Mouse (Mus musculus): ENCODE results near the gene Pros1.

Gene Pros1

DNA sequence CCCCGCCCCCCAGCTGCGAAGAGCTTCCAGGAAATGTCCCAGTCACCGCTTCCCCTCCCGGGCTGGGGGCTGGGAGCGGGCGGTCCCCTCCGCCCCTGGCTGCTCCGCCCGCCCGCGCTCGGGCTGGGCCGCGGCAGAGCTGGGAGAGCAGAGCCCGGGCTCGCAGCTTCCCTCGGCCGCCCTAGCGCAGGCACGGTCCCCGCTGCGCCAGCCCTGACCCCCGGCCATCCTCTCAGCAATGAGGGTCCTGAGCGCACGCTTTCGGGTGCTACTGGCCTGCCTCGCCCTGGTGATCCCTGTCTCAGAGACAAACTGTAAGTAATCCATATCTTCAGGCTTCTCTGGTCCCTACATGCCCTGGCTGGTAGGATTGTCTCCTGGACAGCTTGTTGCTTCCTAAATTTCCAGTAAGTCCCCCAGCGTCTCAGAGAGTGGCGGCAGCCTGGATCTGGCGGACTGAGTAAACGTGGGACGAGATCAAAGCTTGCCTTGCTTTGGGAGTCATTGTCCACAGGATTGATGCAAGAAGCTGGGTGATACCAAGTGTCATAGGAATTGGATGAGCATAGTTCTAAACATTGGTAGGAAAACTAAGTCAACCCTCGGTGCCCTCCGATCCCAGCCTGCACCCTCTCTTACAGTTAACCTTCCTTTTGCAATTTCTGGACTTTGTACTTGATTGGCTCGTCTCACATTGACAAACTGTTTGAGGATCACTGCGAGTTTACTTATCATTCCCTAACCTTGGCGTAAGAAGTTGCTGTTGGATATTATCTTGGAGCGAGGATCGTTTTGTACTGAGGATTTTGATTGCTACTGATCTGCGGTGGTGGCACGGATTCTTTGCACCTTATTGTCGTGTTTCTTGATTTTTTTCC is at the start of gene Pros1:
TSS of gene Pros1 (plus strand) at position 117 of the 878 bp plus-strand sequence.
- in situ Hi-C loops (cut with MboI; ENCODE audit: unreplicated experiment in 2 of 2): no loop called here

DNA sequence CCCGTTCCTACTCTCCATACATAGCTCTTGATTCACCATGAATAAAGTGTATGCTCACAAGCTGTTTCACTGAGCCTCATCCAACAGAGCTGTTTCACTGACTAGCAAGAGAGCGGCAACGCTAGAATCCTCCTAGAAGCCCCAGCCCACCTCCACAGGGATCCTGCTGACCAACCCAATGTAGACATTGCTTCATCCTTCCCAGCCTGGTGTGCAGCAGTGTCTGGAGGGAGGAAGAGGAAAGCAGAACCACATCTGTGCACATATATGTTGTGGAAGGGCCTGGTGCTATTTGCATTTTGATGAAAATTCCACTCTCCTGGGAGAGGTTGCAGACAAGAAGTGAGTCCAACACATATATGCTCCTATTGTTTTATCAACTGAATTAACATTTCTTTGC is 49.5 kb upstream of the Pros1 start:
- in situ Hi-C loops (cut with MboI; ENCODE audit: unreplicated experiment in 2 of 2): no loop called here

GRCm38 (mm10) chr16:62807249-62807979 is 46.7 kb upstream of the Pros1 start:
- in situ Hi-C loops (cut with MboI; ENCODE audit: unreplicated experiment in 2 of 2): no loop called here

DNA sequence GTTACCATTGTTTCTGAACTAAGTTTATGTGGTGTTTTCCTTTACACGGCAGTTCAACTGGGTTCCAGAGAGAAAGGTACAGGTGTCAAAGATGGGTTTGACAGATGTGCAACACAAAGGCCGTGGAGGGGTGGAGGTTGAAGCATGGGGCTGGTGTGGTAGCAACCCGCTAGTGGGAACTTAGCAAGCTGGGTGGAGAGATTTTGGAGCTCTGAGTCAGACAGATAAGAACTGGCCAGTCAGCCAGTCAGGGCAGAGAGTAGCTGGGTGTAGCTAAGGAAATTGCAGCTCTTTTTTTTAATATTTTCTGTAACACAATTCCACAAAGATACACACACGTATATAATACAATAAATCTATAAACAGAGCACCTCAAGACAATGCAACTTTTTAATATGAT is 43.3 kb upstream of the Pros1 start:
- in situ Hi-C loops (cut with MboI; ENCODE audit: unreplicated experiment in 2 of 2): no loop called here

GRCm38 (mm10) chr16:62813790-62814189 is 40.3 kb upstream of the Pros1 start:
- in situ Hi-C loops (cut with MboI; ENCODE audit: unreplicated experiment in 2 of 2): no loop called here

- in situ Hi-C loops (cut with MboI; ENCODE audit: unreplicated experiment in 2 of 2): no loop called here
Observed at GRCm38 (mm10) chr16:62814491-62814890, 39.6 kb upstream of the Pros1 start, which contains the start of gene Stx19. Gene Stx19 (plus strand): TSS chr16:62814676.

- in situ Hi-C loops (cut with MboI; ENCODE audit: unreplicated experiment in 2 of 2): no loop called here
Observed at GRCm38 (mm10) chr16:62822472-62822871, 31.6 kb upstream of the Pros1 start.

DNA sequence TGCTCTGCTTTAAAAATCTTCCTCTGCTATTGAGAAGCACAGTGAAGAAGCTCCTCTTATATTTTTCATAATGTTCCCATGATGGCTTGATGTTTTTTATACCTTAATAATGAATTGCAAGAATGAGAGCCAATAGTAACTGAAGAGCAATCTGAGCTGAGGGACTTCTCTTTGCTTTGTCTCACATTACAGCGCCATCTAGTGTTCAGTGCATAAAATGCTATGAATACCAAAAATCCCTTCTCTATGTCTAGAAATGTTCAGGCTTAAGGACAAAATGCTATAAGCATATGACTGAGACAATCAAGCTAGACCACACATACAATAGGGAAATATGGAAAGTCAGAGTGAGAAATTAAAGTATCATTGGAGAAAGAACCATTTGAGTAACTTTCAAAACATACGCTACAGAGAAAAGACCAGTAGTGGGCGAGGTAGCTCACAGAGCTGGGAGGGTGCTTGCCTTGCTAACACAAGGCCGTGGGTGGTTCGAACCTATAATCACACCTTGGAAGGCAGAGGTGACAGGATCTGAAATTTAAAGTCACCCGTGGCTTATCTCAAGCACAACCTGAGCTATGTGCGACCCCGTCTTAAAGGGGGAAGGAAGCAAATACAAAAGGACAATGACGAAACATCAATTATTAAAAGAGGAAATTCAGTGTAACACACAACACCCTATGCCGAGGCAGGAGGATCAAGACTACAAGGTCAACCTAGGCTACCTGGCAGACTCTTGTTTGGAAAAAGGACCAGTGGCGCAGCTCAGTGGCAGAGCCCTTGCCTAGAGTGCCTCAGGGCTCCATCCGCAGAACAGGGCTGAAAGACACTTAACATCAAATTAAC is 27.7 kb upstream of the Pros1 start:
- in situ Hi-C loops (cut with MboI; ENCODE audit: unreplicated experiment in 2 of 2): no loop called here

- in situ Hi-C loops (cut with MboI; ENCODE audit: unreplicated experiment in 2 of 2): loop anchor here in 1 of 2 experiments (5.0 kb wide), 1 partner anchor 325 kb away; no protein-coding TSS in a partner anchor
Observed at GRCm38 (mm10) chr16:62832027-62832426, 22.1 kb upstream of the Pros1 start.

DNA sequence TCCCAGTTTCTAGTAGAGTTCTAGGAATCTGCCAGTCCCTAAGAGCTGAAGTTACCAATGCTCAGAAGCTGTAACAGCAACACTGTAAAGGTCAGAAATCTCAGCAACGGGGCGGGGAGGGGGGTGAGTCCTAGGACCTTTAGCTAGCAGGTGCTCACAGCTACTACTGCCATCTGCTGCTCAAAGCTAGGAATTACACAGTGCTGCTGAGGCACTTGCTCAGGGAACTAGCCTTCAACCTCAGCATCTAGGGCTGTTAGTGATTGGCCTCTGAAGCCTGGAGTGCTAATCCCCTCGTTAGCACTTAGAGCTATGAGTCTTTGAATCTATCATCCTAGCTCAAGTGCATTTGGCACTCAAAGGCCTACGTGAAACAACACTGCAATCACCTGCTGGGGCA is 21.6 kb upstream of the Pros1 start:
- in situ Hi-C loops (cut with MboI; ENCODE audit: unreplicated experiment in 2 of 2): loop anchor here in 1 of 2 experiments (5.0 kb wide), 1 partner anchor 325 kb away; no protein-coding TSS in a partner anchor

DNA sequence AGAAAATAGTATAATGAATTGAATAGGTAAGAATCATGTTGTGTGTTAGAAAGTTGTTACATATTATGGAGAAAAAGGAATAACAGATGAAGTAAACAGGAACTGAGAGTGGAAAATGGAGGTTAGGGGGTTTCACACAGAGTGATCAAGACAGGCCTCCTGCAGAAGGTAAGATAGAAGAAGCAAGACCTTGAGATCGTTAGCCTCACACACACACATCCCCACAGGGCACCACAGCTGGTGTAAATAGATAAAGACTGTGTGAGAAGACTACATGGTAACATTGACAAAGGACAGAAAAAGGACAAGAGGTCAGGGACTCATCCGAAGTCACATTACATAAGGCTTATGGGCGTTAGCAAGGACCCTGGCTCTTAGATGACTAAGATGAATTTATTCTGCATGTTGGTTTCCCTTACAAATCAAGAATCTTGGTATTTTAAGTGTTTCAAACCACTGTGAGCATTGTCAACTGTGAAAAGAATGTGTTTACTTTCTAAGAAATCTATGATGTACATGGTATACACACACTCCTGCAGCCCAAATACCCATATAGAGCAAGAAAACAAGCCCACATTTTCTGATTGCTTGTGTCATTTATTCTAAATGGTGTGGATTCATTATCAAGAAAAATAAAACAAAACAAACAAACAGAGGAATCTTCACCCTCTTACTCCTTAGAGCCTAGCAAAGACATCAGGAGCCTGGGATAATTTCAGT is 19.9 kb upstream of the Pros1 start:
- in situ Hi-C loops (cut with MboI; ENCODE audit: unreplicated experiment in 2 of 2): loop anchor here in 1 of 2 experiments (5.0 kb wide), 1 partner anchor 327 kb away; no protein-coding TSS in a partner anchor

GRCm38 (mm10) chr16:62845341-62845740 is 8.8 kb upstream of the Pros1 start:
- in situ Hi-C loops (cut with MboI; ENCODE audit: unreplicated experiment in 2 of 2): loop anchor here in 1 of 2 experiments (10.0 kb wide), 1 partner anchor 61 kb away; the partner anchor contains the start of gene Nsun3

GRCm38 (mm10) chr16:62846498-62847312 is 7.4 kb upstream of the Pros1 start, which contains the start of gene Arl13b:
Gene Arl13b (minus strand): TSS chr16:62847040.
- in situ Hi-C loops (cut with MboI; ENCODE audit: unreplicated experiment in 2 of 2): loop anchor here in 1 of 2 experiments (10.0 kb wide), 1 partner anchor 62 kb away; the partner anchor contains the start of gene Nsun3

GRCm38 (mm10) chr16:62852464-62853252 is 1.4 kb upstream of the Pros1 start:
- in situ Hi-C loops (cut with MboI; ENCODE audit: unreplicated experiment in 2 of 2): no loop called here

GRCm38 (mm10) chr16:62853611-62854126 is 438 bp upstream of the Pros1 start:
- in situ Hi-C loops (cut with MboI; ENCODE audit: unreplicated experiment in 2 of 2): no loop called here

DNA sequence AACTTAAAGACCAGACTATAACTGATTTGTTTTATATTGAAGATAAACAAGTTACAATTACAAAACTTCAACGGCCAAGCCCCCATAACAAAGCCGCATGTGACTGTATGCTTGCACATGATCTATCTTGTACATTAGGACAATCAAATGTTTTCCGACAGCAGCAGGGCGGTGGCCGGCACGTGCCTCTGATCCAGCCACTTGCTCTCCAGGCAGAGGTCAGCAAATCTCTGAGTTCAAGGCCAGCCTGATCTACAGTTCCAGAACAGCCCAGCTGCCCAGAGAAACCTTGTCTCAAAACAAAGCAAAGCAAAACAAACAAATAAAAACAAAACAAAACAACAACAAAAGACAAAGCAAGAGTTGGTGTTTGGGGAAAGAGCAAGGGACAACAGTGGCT is 1.3 kb downstream of the Pros1 start:
- in situ Hi-C loops (cut with MboI; ENCODE audit: unreplicated experiment in 2 of 2): no loop called here

DNA sequence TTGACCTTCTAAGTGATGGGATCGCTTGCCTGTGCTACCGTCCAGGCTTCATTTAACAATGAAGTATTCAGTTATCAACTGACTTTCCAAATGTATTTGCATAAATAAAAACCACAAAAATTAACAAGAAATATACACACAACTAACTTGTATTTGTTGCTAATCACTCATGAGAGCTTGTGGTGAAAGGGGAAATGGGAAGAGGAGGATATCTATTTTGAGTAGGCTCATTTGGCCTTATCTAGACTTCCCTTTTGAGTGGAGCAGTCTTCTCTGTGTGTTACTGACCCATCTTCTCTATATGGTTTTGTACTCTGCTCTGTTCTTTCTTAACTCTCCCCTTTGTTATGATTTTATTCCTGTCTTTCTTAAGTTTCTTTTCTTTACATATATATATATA is 2.2 kb downstream of the Pros1 start:
- in situ Hi-C loops (cut with MboI; ENCODE audit: unreplicated experiment in 2 of 2): no loop called here

DNA sequence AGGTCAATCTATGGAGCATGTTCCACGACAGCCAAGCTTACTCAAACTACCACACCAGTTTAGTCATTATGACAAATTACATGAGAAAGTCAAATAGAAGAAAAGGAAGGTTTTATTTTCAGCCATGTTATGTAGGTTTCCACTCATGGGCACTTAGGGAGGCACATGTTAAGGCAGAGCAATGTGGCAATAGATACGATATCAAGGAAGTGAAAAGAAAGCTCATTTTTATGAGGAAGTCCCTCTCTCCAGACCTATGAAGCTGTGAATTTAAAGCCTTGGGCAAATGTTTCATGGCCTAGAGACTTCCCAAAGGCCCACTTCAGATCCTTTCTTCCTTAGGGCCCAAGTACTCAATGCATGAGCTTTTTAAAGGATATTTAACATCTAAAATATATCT is 3.4 kb downstream of the Pros1 start:
- in situ Hi-C loops (cut with MboI; ENCODE audit: unreplicated experiment in 2 of 2): no loop called here
